Mouse (Mus musculus): ENCODE measurements around the gene Ndufs1. TPM values are rescaled to one million over a fixed set of nuclear protein-coding genes. Genes with fewer than 3 reads are reported as not detected.

Gene Ndufs1
- total RNA-seq, 1 experiment from 2014 or later = 129 TPM

GRCm38 (mm10) chr1:63129273-63129672 is 47.4 kb downstream of the Ndufs1 start:
- no peak for ATAC-seq (replicated peaks; ENCODE audit: insufficient number of reproducible peaks, low FRiP score, low TSS enrichment, poor library complexity, severe bottlenecking)

GRCm38 (mm10) chr1:63126206-63126605 is 50.4 kb downstream of the Ndufs1 start:
- no peak for ATAC-seq (replicated peaks; ENCODE audit: insufficient number of reproducible peaks, low FRiP score, low TSS enrichment, poor library complexity, severe bottlenecking)

GRCm38 (mm10) chr1:63123823-63124450 is 52.7 kb downstream of the Ndufs1 start:
- no peak for ATAC-seq (replicated peaks; ENCODE audit: insufficient number of reproducible peaks, low FRiP score, low TSS enrichment, poor library complexity, severe bottlenecking)

GRCm38 (mm10) chr1:63122005-63122404 is 54.6 kb downstream of the Ndufs1 start:
- ATAC-seq (replicated peaks; ENCODE audit: insufficient number of reproducible peaks, low FRiP score, low TSS enrichment, poor library complexity, severe bottlenecking) = no peak

- ATAC-seq (replicated peaks; ENCODE audit: insufficient number of reproducible peaks, low FRiP score, low TSS enrichment, poor library complexity, severe bottlenecking) = no peak
Observed at GRCm38 (mm10) chr1:63120382-63120781, 56.3 kb downstream of the Ndufs1 start.

GRCm38 (mm10) chr1:63119675-63120074 is 57.0 kb downstream of the Ndufs1 start:
- peak; percentile 63; the same call in 1 of the 2 replicates for ATAC-seq (replicated peaks; ENCODE audit: insufficient number of reproducible peaks, low FRiP score, low TSS enrichment, poor library complexity, severe bottlenecking)

GRCm38 (mm10) chr1:63115540-63115939 is 61.1 kb downstream of the Ndufs1 start:
- ATAC-seq (replicated peaks; ENCODE audit: insufficient number of reproducible peaks, low FRiP score, low TSS enrichment, poor library complexity, severe bottlenecking) = no peak

GRCm38 (mm10) chr1:63115096-63115495 is 61.5 kb downstream of the Ndufs1 start:
- no peak for ATAC-seq (replicated peaks; ENCODE audit: insufficient number of reproducible peaks, low FRiP score, low TSS enrichment, poor library complexity, severe bottlenecking)

GRCm38 (mm10) chr1:63114136-63114781 is 62.4 kb downstream of the Ndufs1 start, which contains the start of gene Ino80d:
Ino80d (minus strand) TSS chr1:63114667.
- peak; percentile 94 for ATAC-seq (replicated peaks; ENCODE audit: insufficient number of reproducible peaks, low FRiP score, low TSS enrichment, poor library complexity, severe bottlenecking)

GRCm38 (mm10) chr1:63113274-63114135 is 63.1 kb downstream of the Ndufs1 start:
- no peak for ATAC-seq (replicated peaks; ENCODE audit: insufficient number of reproducible peaks, low FRiP score, low TSS enrichment, poor library complexity, severe bottlenecking)

- ATAC-seq (replicated peaks; ENCODE audit: insufficient number of reproducible peaks, low FRiP score, low TSS enrichment, poor library complexity, severe bottlenecking) = 0 out of 2 replicates have a peak, but pooled peaks have one; percentile 5
Observed at GRCm38 (mm10) chr1:63112865-63113261, 63.8 kb downstream of the Ndufs1 start.

GRCm38 (mm10) chr1:63112151-63112864 is 64.3 kb downstream of the Ndufs1 start:
- ATAC-seq (replicated peaks; ENCODE audit: insufficient number of reproducible peaks, low FRiP score, low TSS enrichment, poor library complexity, severe bottlenecking) = no peak

- no peak for ATAC-seq (replicated peaks; ENCODE audit: insufficient number of reproducible peaks, low FRiP score, low TSS enrichment, poor library complexity, severe bottlenecking)
Observed at GRCm38 (mm10) chr1:63110536-63111285, 65.9 kb downstream of the Ndufs1 start.

- no peak for ATAC-seq (replicated peaks; ENCODE audit: insufficient number of reproducible peaks, low FRiP score, low TSS enrichment, poor library complexity, severe bottlenecking)
Observed at GRCm38 (mm10) chr1:63107614-63108327, 68.9 kb downstream of the Ndufs1 start.

GRCm38 (mm10) chr1:63102758-63103451 is 73.7 kb downstream of the Ndufs1 start:
- no peak for ATAC-seq (replicated peaks; ENCODE audit: insufficient number of reproducible peaks, low FRiP score, low TSS enrichment, poor library complexity, severe bottlenecking)

- no peak for ATAC-seq (replicated peaks; ENCODE audit: insufficient number of reproducible peaks, low FRiP score, low TSS enrichment, poor library complexity, severe bottlenecking)
Observed at GRCm38 (mm10) chr1:63100196-63100595, 76.4 kb downstream of the Ndufs1 start.

- ATAC-seq (replicated peaks; ENCODE audit: insufficient number of reproducible peaks, low FRiP score, low TSS enrichment, poor library complexity, severe bottlenecking) = no peak
Observed at GRCm38 (mm10) chr1:63098831-63099230, 77.8 kb downstream of the Ndufs1 start.

Measured in monocyte, adult 5-6 weeks (primary cell).